Mouse (Mus musculus) liver, postnatal 0 days (tissue): Measurements from ENCODE around the gene Tax1bp3.

Experiments
- CTCF ChIP-seq: sonication (generic); IDR thresholded peaks from 2 replicates; pipeline ENCODE4 v1.5.1; 2016; ENCODE audit warnings: antibody characterized with exemption, low read depth
- EP300 ChIP-seq: IDR thresholded peaks from 2 replicates; pipeline ENCODE4 v1.6.1; 2016; ENCODE audit warnings: antibody characterized with exemption, low read depth, mild to moderate bottlenecking

GRCm38 (mm10) chr11:73177895-73178294 lies 1.0 kb downstream of the Tax1bp3 start:
- TF ChIP-seq CTCF (no peak), EP300 (no peak)
